Mouse (Mus musculus) adrenal gland, postnatal 10 days (tissue): Measurements from ENCODE around the gene Plxna3. TPM values are rescaled to one million over a fixed set of nuclear protein-coding genes. Genes with fewer than 3 reads are reported as not detected.
"Not testable (repeated sequence)": the region's sequence is repeated elsewhere in the genome, so short reads cannot be mapped to it uniquely, and the experiment has no call there.

Experiments used
- DNase-seq: peaks from one replicate; pipeline ENCODE4 v3.0.0; 2021; ENCODE audit warnings: mixed read lengths
- long read RNA-seq, 2 experiments: library from polyadenylated mRNA; stranded (forward); transcript quantifications; one replicate each; pipeline ENCODE4 v2.0.0; 2021
- total RNA-seq, 2 experiments: library from RNA; stranded (reverse); gene quantifications; 2 replicates each; pipeline ENCODE4 v1.2.3; 2021

The Plxna3 gene
- 10 to 100 TPM in 1 of 2 experiments, 1 to 10 TPM in 1; 7.4 to 10.9 TPM for total RNA-seq
- long read RNA-seq, experiment 1: 0 reads
- long read RNA-seq, experiment 2, partial matches to known transcripts: 2 of 2 reads
- long read RNA-seq, experiment 2, other reads (novel, unspliced or antisense): 0 of 2 reads

- DNase-seq: peak; percentile 83
Observed at GRCm38 (mm10) chrX:74328725-74329161, at the start of gene Plxna3. Gene Plxna3, plus strand, starts transcription at chrX:74329066.

DNA sequence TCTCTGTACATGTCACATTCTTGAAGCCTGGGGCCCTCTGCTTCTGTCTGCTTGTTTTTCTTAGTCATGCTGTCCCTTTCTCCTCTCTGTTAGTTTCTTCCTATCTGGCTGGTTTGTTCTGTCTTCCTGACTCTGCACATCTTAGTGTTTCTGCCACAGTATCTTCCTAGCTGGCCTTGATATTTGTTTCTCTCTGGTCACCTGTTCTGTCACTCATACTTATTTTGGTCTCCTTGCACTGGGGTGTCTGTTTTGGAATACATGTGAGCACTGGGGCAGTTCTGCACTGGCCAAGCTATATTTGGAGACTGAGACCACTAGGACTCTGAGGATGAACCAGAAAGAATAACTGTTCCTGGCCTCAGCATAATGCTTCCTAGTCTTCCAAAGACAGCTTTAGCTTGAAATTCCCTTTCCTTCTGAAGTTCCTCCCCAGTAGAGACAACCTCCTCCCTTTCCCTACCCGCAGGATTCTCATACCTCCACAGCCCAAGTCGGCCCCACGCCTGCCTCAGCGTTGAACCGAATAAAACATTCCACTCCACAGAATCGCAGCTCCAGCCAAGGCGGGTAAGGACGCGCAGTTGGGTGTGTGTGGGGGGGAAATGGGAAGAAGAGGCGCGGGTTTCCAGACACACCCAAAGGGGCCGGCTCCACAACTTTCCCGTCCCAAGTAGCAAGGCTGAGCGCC lies 47.7 kb upstream of the Plxna3 start:
- DNase-seq: no peak

DNA sequence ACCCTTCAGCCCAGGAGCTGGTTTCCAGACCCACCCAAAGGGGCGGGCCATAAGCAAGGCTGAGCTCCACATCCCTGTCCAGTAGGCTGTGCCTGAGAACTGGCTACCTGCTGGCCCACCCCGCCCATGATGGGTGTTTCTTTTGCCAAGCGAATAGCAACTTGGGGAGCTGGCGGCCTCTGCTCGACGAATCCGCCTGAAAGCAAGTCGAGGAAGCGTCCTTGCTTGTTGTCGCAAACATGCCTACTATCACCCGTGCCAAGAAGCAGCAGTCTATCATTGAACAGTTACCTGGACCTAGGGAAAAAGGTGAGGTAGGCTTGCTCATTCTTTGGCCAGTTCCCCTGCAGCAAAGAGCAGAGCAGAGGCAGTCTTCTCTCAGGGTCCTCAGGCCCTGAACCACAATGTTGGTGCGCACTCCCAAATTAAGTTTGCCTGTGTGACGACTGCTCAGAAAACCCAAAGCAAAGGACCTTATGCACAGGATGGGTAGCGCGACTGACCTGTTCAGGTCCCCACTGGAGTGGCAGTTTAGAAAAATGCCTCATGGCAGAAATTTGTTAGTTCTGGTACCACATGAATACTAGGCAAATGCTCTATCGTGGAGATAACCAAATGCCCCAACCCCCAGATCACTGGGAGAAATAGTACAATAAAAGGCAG lies 47.0 kb upstream of the Plxna3 start, which contains the start of the genes Taz and Dnase1l1:
TSS of gene Taz (plus strand) at position 181 of the 663 bp plus-strand sequence.
TSS of gene Dnase1l1 (minus strand) at position 606 of the 663 bp plus-strand sequence.
- peak; percentile 84 for DNase-seq

GRCm38 (mm10) chrX:74282395-74283091 lies 46.3 kb upstream of the Plxna3 start:
- DNase-seq: peak; percentile 89

DNA sequence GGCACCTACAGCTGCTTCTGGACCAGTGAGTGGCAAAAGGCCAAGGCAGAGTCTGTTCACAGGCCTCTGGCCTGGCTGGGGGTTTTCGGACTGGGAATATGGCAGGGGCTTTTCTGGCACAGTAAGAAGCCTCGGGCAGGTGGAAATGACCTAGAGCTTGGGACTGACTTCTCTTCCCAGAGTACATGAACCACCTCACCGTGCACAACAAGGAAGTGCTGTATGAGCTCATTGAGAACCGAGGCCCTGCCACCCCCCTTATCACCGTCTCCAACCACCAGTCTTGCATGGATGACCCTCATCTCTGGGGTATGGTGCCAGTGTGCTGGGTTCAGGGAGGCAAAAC lies 45.8 kb upstream of the Plxna3 start:
- no peak for DNase-seq

DNA sequence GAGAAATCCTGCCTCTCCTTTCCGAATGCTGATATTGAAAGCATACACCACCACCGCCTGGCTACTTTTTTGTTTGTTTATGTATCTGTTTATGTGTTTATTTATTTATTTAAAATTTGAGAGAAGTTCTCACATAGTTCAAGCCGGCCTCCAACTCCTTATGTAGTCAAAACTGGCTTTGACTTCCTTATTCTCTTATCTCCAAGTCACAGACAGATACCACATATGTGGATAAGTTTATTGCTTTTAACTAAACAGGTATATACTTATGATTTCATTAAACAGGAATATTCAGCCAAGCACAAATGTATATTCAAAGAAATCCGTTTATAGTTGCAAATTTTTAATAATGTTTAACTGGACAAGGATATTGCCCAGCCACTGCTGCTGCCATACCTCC lies 35.4 kb upstream of the Plxna3 start:
- DNase-seq: no peak

DNA sequence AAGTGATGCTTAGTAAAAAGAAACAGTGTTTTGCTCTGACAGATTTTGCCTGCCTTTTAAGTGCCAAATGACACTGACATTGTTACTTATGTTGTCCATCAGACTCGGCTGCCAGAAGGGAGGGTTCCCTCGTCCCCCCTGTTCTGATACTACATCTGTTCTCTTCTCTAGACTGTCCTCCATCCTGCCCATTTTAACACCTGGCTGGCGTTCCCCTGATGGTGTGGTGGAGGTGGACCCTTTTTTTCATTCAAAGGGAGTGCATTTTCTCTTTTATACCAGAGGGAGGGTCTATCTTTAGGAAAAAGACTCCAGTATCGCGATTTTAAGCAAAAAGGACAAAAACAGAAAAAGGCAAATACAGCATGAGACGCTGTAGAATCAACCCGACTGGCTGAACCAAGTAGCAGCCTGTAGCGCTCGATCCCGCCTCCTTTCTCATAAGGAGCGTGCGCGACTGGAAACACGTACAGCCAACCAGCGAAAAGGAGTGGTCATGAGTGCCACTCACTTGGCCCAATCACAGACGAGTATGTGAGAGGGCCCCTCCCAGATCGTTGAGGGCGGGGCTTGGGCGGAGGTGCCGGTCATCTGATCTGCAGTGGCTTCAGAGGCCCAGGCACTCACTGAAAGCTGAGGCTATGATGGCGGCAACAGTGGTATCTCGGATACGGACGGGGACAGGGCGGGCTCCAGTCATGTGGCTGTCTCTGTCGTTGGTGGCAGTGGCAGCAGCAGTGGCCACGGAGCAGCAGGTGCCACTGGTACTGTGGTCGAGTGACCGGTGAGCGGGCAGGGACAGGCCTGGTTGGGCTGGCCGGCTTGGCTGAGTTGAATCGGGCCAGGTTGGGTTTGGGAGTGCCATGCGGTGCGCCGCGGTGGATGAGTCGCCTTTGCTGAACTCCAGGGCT lies 32.1 kb upstream of the Plxna3 start, which contains the start of gene Atp6ap1:
TSS of gene Atp6ap1 (plus strand) at position 560 of the 911 bp plus-strand sequence.
- peak; percentile 93 for DNase-seq

GRCm38 (mm10) chrX:74298348-74298747 lies 30.5 kb upstream of the Plxna3 start:
- no peak for DNase-seq

- no peak for DNase-seq
Observed at GRCm38 (mm10) chrX:74299721-74300120, 29.1 kb upstream of the Plxna3 start.

GRCm38 (mm10) chrX:74304867-74305700 lies 23.8 kb upstream of the Plxna3 start, which contains the start of gene Gdi1:
Gene Gdi1, plus strand, starts transcription at chrX:74304998.
- DNase-seq: peak; percentile 80

DNA sequence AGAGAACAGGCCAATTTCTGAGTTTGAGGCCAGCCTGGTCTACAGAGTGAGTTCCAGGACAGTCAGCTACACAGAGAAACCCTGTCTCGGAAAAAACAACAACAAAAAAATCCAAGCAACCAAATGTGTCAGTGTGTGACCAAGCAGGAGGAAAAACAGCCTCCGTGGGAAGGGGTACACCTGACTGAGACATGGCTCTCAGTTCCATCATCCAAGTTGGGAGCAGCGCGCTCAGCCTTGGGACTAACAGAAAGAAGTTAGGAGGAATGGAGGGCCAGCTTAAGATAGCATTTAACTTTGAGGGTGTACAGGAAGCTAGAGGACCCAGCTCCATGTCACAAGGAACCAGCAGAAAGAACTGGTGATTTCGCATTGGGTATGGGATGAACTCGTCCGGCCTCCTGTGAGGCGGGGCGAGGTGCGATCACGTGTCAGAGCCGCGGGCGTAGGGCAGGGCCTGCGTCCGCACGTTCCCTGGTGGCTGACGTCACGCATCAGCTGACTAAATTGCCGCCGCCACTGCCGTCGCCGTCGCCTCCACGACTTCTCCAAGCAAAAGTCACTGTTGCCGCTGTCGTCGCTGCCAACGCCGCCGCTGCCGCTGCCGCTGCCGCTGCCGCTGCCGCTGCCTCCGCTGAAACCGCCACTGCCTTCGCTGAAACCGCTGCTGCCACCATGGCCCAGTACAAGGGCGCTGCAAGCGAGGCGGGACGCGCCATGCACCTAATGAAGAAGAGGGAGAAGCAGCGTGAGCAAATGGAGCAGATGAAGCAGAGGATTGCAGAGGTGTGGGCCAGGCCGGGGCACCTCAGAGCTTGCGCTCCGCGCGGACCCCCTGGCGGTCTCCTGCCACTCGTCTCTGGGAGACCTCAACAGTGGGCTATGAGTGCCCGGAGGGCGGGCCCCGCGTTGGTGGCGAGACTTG lies 16.1 kb upstream of the Plxna3 start, which contains the start of gene Fam50a:
TSS of gene Fam50a (plus strand) at position 494 of the 925 bp plus-strand sequence.
- peak; percentile 90 for DNase-seq

GRCm38 (mm10) chrX:74329215-74329671 lies 377 bp downstream of the Plxna3 start:
- no peak for DNase-seq

GRCm38 (mm10) chrX:74330166-74330930 lies 1.5 kb downstream of the Plxna3 start:
- no peak for DNase-seq

DNA sequence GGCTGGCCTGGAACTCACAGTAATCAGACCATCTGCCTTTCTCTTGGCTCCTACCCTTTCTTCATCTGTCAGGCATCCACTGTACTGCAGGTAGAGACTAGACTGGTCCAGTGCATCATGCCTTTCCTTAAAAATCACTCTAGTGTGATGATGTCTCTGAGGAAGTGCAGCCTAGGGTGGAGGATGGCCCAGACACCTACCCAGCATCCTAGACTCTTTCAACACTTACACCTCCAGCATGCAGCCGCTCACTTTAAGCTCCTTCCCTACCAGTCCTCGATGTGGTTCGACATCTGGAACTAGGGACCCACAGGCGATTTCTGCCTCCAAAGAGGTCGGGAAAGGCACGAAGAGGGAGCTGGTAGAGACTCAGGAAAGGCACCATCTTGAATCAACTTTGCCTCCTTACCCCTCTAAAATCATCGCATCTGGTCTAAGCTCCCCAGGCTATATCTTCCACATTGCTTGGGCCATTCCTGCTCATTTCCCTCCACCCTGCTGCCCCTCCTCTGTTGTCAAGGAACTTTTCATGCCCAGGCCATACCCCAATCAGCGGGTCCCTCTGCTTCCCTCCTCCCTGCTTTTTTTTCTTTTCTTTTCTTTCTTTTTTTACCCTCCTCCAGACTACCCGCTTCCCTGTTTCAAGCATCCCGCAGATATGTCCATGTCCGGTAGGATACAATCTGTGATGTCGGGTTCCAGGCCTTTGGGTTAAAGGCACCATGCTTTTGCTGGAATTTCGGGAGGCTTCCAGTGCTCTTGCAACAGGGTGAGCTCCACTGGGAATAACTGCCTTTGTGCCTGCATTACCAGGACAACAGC lies 24.0 kb downstream of the Plxna3 start:
- DNase-seq: no peak

DNA sequence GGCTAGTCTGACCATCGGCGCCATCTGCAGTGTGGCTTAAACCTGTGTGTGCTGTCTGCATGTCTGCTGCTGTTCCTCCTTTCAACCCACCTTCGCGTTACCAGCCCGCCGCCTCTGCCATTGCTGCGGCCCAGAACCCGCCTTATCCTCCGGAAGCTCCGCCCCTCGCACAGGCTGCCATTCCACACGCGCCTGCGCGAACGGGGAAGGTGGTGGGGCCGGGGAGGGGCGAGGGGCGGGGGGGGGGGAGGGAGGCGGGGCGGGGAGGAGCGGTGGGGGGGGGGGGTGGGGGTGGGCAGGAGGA lies 24.6 kb downstream of the Plxna3 start, which contains the start of gene Lage3:
TSS of gene Lage3 (minus strand) at position 152 of the 304 bp plus-strand sequence.
- peak; percentile 85 for DNase-seq

- DNase-seq: not testable (repeated sequence)
Observed at GRCm38 (mm10) chrX:74357069-74357468, 28.2 kb downstream of the Plxna3 start.

GRCm38 (mm10) chrX:74359171-74359570 lies 30.3 kb downstream of the Plxna3 start:
- DNase-seq: no peak

DNA sequence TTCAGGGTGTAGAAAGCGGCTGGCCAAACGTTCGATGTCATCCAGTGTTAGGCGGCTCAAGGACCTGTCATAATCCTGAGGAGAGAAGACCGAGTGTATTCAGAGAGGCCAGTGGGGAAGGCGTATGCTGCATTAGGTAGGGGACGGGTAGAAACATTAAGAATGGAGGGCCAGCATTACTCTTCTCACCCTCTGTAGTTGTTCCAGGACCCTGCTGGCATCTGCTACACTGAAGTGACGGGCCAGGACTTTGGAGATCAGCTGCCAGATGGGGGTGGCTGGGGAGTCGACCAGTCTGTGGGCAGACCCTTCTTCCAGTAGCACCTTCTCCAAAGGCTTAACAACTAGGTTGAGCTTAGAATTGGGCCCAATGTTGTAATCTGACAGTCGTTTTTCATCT lies 38.6 kb downstream of the Plxna3 start:
- no peak for DNase-seq
